Comparison of ENCODE assay signal across 1 mouse cellular context in genomic region chr15:5129111-5129805, GRCm38 (mm10).
TF ChIP-seq lines count a peak whose summit lies in the region.

No protein-coding gene starts in this region.

TF ChIP-seq in C2C12, 6 proteins besides CTCF, POLR2A, EP300 and RAD21:
- TF ChIP-seq USF1 (IDR thresholded peaks at IDR 0.05; ENCODE audit: low read depth) (no peak), CEBPB (IDR thresholded peaks at IDR 0.05; ENCODE audit: low read depth) (peak; percentile 37)
